Mouse (Mus musculus): ENCODE results near the gene Cdc16.
"Not testable (repeated sequence)": the region's sequence is repeated elsewhere in the genome, so short reads cannot be mapped to it uniquely, and the experiment has no call there.

The Cdc16 gene

DNA sequence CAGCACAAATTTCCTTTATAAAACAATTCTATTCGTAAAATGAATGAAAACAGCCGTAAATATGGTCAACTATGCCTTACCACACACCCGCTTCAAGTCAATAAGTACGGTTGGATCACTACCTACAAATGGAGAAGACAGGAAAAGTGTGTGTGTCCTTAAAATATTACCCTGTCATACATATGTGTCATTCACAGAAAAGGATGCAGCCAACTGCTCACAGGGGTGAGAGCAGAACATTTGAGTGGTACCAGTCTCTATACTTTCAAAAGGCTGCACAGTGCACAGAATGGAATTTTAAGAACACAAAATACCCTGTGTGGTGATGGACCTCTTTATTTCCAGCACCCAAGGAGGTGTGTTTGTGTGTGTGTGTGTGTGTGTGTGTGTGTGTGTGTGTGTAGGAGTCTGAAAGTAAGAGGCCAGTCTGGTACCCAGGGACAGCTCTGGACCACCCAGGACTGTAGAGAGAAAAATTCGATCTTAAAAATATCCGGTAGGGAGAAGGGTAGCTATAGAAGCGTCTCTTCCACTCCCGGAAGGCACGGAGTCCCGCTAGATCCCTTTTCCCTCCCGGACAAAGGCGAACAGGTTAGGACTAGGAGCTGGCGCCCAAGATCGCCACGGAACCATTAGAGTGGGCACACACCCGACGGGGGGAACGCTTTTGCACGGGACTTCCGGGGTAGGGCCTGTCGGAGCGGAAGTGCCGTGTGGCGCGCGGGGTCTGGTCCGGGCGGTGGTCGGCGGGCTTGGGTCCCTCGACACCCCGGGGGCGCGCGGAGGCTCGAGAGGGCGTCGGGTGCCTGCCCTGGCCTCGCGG, at the start of gene Cdc16:
Cdc16 (plus strand) TSS at position 695 of the 823 bp plus-strand sequence.
- peak; percentile 91 for DNase-seq (ENCODE audit: low spot score)

GRCm38 (mm10) chr8:13708514-13708913, 49.0 kb upstream of the Cdc16 start:
- no peak for DNase-seq (ENCODE audit: low spot score)

- DNase-seq (ENCODE audit: low spot score): no peak
Measured at GRCm38 (mm10) chr8:13718980-13719379, 38.5 kb upstream of the Cdc16 start.

- DNase-seq (ENCODE audit: low spot score): peak; percentile 56
Measured at GRCm38 (mm10) chr8:13725722-13726121, 31.8 kb upstream of the Cdc16 start.

DNA sequence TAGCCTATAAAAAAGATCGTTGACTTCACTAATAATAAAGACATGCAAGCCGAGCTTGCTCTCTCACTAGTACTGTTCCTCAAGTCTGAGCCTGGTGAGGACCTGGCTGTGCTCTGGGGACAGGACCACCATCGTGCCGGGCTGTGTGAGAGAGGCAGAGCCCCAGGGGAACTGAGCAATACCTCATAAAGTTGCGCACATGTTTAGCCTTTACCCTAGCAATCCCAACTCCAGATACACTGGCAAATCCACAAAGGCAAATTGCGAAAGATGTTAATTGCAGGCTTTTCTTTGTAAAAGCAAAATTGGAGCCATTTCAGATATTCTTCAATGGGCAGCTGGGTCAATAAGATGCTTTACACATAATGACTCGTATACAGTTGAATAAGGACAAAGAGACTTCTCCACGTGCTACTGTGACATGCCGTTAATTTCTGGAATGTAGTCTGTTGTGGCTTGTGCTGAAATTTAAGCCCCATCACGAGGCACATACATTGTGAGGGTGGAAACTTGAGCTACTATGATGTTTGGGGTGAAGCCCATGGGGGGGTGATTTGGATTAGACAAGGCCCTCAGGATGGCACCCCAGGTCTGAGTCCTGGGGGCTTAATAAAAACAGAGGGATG, 29.9 kb upstream of the Cdc16 start:
- DNase-seq (ENCODE audit: low spot score): no peak

GRCm38 (mm10) chr8:13740323-13740770, 17.1 kb upstream of the Cdc16 start:
- DNase-seq (ENCODE audit: low spot score): no peak

DNA sequence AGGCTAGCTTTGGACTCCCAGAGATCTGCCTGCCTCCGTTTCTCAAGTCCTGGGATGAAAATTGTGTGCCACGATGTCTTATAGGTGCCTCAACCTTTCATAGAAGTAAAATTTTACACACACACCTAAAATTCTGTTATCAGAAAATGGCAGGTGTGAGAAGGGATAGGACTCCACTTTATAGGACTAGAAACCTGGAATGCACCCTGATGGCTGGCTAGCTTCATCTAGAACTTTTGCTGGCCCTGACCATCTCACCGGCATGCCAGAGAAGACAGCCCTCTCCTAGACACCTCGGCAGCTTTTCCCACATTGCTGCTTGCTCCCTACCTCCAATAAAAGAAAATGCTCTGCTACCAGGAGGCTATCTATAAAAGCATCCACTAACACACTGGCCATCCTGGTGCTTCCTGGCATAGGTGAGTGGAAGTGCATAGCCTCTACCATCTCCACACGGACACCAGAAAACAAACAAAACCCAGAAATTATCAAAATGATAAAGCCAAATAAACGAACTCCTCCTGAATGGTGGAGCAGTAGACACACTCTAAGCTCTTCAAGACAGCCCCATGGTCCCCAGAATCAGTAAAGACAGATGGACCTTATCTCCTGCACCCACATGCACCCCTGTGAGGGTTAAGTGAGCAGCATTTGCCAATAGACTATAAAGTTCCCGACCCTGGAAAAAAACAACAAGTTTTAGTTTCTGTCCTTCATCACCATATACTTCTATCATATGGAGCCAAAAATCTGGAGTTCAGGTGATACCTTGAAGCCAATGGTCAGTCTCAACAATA, 16.5 kb upstream of the Cdc16 start:
- DNase-seq (ENCODE audit: low spot score): no peak

GRCm38 (mm10) chr8:13746212-13746611, 11.3 kb upstream of the Cdc16 start:
- DNase-seq (ENCODE audit: low spot score): not testable (repeated sequence)

DNA sequence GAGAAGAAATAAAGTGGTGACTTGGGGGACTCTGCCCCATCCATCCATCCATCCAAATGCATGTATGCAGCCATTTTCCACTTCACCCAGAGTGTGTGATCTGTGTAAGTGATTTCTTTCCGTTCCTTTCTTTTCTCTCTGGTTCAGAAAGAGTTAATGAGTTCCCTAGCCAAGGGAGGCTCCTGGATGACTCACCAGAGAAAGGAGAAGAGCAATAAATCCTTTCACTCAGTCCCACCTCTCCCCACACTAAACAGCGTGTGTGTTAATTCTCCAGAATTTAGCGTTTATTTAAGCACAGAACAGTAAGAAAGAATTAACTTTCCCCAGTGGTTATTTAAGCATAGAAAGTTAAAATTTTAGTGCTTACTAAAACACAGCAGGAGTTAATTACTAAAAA, 9.8 kb upstream of the Cdc16 start:
- DNase-seq (ENCODE audit: low spot score): no peak

DNA sequence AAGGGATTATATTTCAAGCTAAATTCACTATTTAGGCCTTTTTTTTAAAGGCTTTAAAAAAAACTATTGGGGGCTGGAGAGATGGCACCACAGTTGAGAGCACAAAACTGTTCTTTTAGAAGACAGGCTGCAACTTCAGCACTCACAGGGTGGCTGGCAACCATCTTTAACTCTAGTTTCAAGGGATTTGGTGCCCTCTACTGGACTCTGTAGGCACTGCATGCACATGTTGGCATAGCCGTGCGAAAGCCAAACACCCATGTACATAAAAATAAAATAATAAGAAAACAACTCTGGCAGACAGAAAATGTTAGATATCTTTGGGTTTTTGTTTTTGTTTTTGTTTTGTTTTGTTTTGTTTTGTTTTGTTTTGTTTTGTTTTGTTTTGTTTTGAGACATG, 3.8 kb upstream of the Cdc16 start:
- peak; percentile 75 for DNase-seq (ENCODE audit: low spot score)

- no peak for DNase-seq (ENCODE audit: low spot score)
Measured at GRCm38 (mm10) chr8:13756480-13756879, 996 bp upstream of the Cdc16 start.

DNA sequence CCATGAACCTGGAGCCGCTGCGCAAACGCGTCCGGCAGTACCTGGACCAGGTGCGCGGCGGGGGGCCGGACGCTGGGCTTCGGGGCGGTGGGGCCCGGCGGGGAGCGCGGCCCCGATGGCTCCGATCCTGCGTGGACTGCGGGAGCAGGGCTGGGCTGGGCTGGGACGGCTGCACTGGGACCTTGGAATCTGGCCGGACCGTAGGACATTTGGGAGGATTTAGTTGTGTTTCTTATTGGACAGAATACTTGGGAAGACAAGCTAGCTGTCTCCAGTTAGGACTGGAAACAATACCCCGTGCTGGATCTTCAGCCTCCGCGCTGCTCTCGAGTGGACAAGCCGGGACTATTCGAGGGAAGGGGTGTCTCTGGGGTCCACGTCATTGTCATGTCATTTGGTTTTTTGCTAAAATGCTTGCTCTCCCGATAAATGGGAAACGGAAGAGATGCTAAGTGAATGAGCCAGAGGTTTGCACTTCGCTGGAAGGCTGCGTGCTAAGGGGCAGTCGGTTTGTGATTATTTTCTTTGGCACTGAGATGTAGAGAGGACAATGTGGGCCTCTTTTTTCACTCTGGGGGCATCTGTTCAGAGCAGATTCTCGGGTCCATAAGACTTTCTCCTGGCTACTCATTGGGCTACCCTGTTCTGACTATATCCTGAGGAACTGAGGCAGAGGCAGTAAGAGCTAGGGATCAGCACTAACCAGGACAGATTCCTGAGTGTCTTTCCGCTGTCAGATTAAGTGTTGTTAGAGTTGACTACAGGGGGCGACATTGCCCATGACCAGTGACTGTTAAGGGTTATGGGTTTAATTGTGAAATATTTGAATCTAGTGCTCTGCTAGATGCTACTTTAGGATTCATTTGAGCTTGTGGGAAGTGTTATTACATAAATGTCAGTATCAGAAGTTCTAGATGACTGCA, 590 bp downstream of the Cdc16 start:
- peak; percentile 24 for DNase-seq (ENCODE audit: low spot score)

DNA sequence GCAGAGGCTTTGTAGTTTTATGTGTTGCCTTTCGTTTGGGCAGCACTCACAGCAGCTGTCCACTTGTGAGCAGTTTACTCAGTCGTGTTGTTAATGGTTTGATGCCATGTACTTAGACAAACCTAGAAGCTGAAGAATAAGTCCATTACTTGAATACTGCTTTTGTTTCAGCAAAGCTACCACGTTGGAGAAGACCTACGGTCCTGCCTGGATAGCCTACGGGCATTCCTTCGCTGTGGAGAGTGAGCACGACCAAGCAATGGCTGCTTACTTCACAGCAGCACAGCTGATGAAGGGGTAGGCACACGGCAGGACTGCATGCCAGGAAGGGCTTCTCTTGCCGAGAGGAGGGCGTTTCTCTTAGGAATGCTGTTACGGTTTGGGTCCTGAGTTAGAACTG, 11.7 kb downstream of the Cdc16 start:
- DNase-seq (ENCODE audit: low spot score): no peak

- no peak for DNase-seq (ENCODE audit: low spot score)
Measured at GRCm38 (mm10) chr8:13780536-13780935, 23.1 kb downstream of the Cdc16 start.

DNA sequence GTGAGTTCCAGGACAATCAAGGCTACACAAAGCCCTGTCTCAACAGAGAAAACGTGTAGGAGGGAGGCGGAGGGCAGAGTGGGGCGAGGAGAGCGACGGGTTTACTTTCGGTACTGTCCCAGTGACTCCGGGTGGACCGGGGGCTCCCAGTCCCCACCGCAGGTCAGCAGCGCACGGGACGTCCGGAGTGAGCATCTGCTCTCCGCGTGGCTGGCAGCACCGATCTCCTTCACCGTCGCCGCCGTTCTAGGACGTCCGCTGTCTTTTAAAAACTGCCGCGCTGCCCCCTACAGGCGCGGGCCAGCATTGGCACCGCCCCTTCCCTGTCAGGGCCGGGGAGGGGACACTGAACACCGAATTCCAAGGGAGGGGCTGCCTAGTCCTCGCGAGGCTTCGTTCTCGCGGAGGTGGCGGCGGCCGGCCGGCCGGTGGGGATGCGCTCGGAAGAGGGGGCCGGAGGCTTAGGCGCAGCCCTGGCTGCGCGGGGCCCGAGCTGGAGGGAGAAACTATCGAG, 27.8 kb downstream of the Cdc16 start, which contains the start of gene Upf3a:
Upf3a (plus strand) TSS at position 366 of the 514 bp plus-strand sequence.
- peak; percentile 84 for DNase-seq (ENCODE audit: low spot score)

DNA sequence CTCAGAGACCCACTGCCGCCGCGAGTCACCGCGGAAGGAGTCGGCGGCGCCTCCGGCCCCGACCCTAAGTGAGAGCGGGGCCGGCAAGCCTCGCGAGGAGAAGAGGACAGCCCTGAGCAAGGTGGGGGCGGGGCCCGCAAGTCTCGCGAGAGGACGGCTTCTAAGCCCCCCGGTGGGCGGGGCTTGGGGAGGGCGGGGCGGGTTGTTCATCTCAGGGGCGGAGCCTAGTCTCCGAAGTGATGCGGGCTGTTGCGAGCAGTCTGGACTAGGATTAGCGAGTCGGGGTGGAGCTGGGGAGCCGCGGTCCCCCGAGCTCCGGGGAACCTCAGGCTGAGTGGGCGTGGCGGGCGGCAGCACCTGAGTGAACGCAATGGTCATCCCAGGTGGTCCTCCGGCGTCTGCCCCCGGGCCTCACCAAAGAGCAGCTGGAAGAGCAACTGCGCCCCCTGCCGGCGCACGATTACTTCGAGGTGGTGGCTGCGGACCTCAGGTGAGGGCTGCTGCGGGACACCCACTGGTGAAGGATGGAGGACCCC, 28.4 kb downstream of the Cdc16 start:
- peak; percentile 99 for DNase-seq (ENCODE audit: low spot score)

DNA sequence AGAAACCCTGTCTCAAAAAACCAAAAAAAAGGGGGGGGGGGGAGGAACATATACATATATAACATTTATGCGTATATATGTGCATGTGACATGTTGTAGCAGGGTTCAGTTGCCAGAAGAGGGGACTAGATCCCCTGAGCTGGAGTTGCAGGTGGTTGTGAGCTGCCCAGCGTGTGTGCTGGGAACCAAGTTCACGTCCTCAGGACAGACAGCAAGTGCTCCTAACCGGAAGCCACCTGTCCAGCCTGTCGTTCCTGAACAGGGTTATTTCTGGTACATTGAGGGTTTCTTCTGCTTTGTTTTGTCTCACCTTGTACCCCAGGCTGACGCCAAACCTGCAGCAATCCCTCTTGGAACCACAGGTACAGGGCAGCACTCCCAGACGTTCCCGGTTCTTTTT, 32.1 kb downstream of the Cdc16 start:
- no peak for DNase-seq (ENCODE audit: low spot score)

- no peak for DNase-seq (ENCODE audit: low spot score)
Measured at GRCm38 (mm10) chr8:13793097-13793745, 35.7 kb downstream of the Cdc16 start.

DNA sequence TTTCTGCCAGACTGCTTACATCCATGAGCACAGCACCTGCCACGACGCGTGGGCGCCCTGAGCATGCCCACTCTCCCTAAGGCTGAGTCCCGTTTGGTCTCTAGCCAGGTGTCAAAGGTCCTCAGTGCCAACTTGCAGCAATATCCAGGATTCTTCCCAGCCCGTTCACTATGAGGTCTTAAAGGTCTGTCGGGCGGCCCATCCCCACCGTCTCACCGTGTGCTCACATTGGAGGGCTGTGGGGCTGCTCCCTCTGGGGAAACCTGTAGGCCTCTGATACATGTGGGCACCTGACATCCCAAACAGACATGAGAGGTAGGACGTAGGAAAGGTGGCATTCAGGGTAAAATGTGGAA, 36.2 kb downstream of the Cdc16 start:
- DNase-seq (ENCODE audit: low spot score): no peak

GRCm38 (mm10) chr8:13797676-13798075, 40.2 kb downstream of the Cdc16 start:
- DNase-seq (ENCODE audit: low spot score): no peak

DNA sequence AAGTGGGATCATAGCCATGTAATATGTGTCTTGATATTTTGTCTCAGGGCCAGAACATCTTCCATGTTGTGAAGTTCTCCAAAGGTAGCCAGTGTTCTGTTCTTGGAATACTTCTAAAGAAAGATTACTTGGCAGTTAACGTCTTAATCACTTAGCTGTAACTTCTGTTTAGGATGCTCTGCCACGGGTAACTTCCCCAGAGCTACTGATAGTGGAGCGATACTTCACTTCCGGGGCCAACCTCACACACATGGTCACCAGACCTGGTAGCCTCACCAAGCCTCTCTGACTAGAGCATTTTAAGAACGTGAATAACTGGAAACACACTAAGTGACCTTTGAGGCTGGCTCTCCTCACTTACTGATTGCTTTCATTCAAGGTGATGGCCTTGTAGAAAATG, 42.1 kb downstream of the Cdc16 start:
- DNase-seq (ENCODE audit: low spot score): no peak
